Mouse (Mus musculus): ENCODE measurements around the gene Arhgef15. TPM values are rescaled to one million over a fixed set of nuclear protein-coding genes. Genes with fewer than 3 reads are reported as not detected.

Arhgef15 gene
- polyA plus RNA-seq, 1 experiment from 2014 or later: 8.9 TPM

GRCm38 (mm10) chr11:68953903-68954302 is 3.4 kb downstream of the Arhgef15 start:
- peak overlapping the region; percentile 55 for H3K9ac ChIP-seq (ENCODE audit: low read depth, low read length)
- ATAC-seq (replicated peaks; ENCODE audit: low FRiP score, low read depth) (no peak), DNase-seq (ENCODE audit: low spot score) (no peak)
- 17% methylated on average over 13 of the region's 13 CpGs for WGBS
- H3K4me1 ChIP-seq (replicated peaks; ENCODE audit: insufficient read depth, low read length): peaks cover 8% of the 10 kb centered on the region; the same call in 1 of the 2 replicates
- no peaks in the 10 kb centered on the region for H3K9me3 ChIP-seq (replicated peaks; ENCODE audit: low read length)
- no peak for TF ChIP-seq CTCF (IDR thresholded peaks at IDR 0.05; ENCODE audit: low read depth)
- no peaks in the 10 kb centered on the region for H3K36me3 ChIP-seq (ENCODE audit: insufficient read depth, low read length)
- H3K4me2 ChIP-seq (ENCODE audit: low read length): peak overlapping the region; percentile 65
- no peak overlapping the region for H3K27ac ChIP-seq
- H3K4me3 ChIP-seq (replicated peaks; ENCODE audit: low read depth, low read length): peak overlapping the region; percentile 34
- H3K27me3 ChIP-seq (ENCODE audit: insufficient read depth, low read length): 0 out of 2 replicates have a peak, but pooled peaks cover 6% of the 10 kb centered on the region

- Histone ChIP-seq H3K9ac (ENCODE audit: low read depth, low read length) (no peak overlapping the region), H3K4me2 (ENCODE audit: low read length) (peak overlapping the region; percentile 40), H3K27me3 (ENCODE audit: insufficient read depth, low read length) (no peaks in the 10 kb centered on the region), H3K9me3 (replicated peaks; ENCODE audit: low read length) (no peaks in the 10 kb centered on the region), H3K4me3 (replicated peaks; ENCODE audit: low read depth, low read length) (0 out of 2 replicates have a peak overlapping the region, but pooled peaks have one; percentile 2), H3K36me3 (ENCODE audit: insufficient read depth, low read length) (no peaks in the 10 kb centered on the region), H3K27ac (no peak overlapping the region), H3K4me1 (replicated peaks; ENCODE audit: insufficient read depth, low read length) (peaks cover 7% of the 10 kb centered on the region; the same call in 1 of the 2 replicates)
- DNase-seq (ENCODE audit: low spot score) (peak; percentile 31), ATAC-seq (replicated peaks; ENCODE audit: low FRiP score, low read depth) (no peak)
- 17% methylated on average over 12 of the region's 12 CpGs for WGBS
- no peak for TF ChIP-seq CTCF (IDR thresholded peaks at IDR 0.05; ENCODE audit: low read depth)
These were observed 9.7 kb downstream of the Arhgef15 start for GRCm38 (mm10) chr11:68947542-68947993.

GRCm38 (mm10) chr11:68946806-68947440 is 10.4 kb downstream of the Arhgef15 start:
- no peak for DNase-seq (ENCODE audit: low spot score)

GRCm38 (mm10) chr11:68946001-68946400 is 11.3 kb downstream of the Arhgef15 start:
- no peak for TF ChIP-seq CTCF (IDR thresholded peaks at IDR 0.05; ENCODE audit: low read depth)
- ATAC-seq (replicated peaks; ENCODE audit: low FRiP score, low read depth) (no peak), DNase-seq (ENCODE audit: low spot score) (no peak)
- Histone ChIP-seq H3K27me3 (ENCODE audit: insufficient read depth, low read length) (no peaks in the 10 kb centered on the region), H3K4me2 (ENCODE audit: low read length) (no peak overlapping the region), H3K4me3 (replicated peaks; ENCODE audit: low read depth, low read length) (no peak overlapping the region), H3K9ac (ENCODE audit: low read depth, low read length) (no peak overlapping the region), H3K36me3 (ENCODE audit: insufficient read depth, low read length) (no peaks in the 10 kb centered on the region), H3K4me1 (replicated peaks; ENCODE audit: insufficient read depth, low read length) (peaks cover 7% of the 10 kb centered on the region; the same call in 1 of the 2 replicates), H3K9me3 (replicated peaks; ENCODE audit: low read length) (no peaks in the 10 kb centered on the region), H3K27ac (no peak overlapping the region)
- 85% methylated on average over 4 of the region's 4 CpGs for WGBS

More at GRCm38 (mm10) chr11:68946806-68947440, 10.4 kb downstream of the Arhgef15 start:
- Histone ChIP-seq H3K27me3 (ENCODE audit: insufficient read depth, low read length) (no peaks in the 10 kb centered on the region), H3K4me1 (replicated peaks; ENCODE audit: insufficient read depth, low read length) (peaks cover 7% of the 10 kb centered on the region; the same call in 1 of the 2 replicates), H3K9ac (ENCODE audit: low read depth, low read length) (0 out of 2 replicates have a peak overlapping the region, but pooled peaks have one; percentile 9), H3K4me3 (replicated peaks; ENCODE audit: low read depth, low read length) (no peak overlapping the region), H3K4me2 (ENCODE audit: low read length) (peak overlapping the region; percentile 40), H3K36me3 (ENCODE audit: insufficient read depth, low read length) (no peaks in the 10 kb centered on the region), H3K9me3 (replicated peaks; ENCODE audit: low read length) (no peaks in the 10 kb centered on the region), H3K27ac (no peak overlapping the region)
- 20% methylated on average over 16 of the region's 16 CpGs for WGBS
- no peak; the same call in 1 of the 2 replicates for ATAC-seq (replicated peaks; ENCODE audit: low FRiP score, low read depth)
- TF ChIP-seq CTCF (IDR thresholded peaks at IDR 0.05; ENCODE audit: low read depth): no peak

DNA sequence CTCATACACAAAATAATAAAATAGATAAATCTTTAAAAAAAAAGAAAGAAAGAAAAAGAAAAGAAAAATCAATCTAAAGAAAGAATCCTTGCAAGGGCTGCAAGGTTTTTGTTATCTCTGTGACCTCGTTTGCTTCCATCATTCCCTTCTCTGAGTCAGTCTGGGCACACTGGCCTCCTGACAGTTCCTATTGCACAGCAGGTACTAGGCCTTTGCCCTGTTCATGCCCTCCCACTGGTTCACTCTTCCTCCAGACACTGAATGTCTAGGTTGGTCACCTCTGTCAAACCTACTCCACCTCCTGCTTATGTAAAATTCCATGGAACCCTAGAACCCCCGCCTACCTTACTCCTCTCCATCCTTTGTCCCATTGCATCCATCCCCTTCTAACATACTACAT is 12.0 kb downstream of the Arhgef15 start:
- H3K27me3 ChIP-seq (ENCODE audit: insufficient read depth, low read length): no peaks in the 10 kb centered on the region
- H3K4me2 ChIP-seq (ENCODE audit: low read length): no peak overlapping the region
- no peak for TF ChIP-seq CTCF (IDR thresholded peaks at IDR 0.05; ENCODE audit: low read depth)
- no peak overlapping the region for H3K9ac ChIP-seq (ENCODE audit: low read depth, low read length)
- H3K27ac ChIP-seq: no peak overlapping the region
- no peaks in the 10 kb centered on the region for H3K36me3 ChIP-seq (ENCODE audit: insufficient read depth, low read length)
- H3K9me3 ChIP-seq (replicated peaks; ENCODE audit: low read length): no peaks in the 10 kb centered on the region
- peaks cover 7% of the 10 kb centered on the region; the same call in 1 of the 2 replicates for H3K4me1 ChIP-seq (replicated peaks; ENCODE audit: insufficient read depth, low read length)
- ATAC-seq (replicated peaks; ENCODE audit: low FRiP score, low read depth) (no peak), DNase-seq (ENCODE audit: low spot score) (no peak)
- no peak overlapping the region for H3K4me3 ChIP-seq (replicated peaks; ENCODE audit: low read depth, low read length)
- WGBS: 88% methylated on average over 2 of the region's 2 CpGs

DNA sequence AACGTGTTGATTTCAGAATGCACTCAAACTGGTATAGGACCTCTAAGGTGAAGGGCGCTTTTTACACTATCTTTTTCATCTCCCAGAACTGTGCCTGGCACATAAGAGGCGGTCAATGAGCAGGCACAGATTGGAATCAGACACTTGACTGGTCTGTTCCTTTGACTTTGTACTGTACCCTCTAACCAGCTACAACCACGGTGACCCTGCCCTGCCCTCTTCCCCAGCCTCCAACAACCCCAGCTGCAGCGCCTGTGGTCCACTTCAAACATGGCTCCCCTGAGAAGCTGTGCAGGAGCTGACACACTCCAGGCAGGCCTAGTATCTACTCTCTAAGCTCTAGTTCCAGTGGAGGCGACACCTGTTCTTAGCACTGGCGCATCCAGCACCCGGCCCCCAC is 14.5 kb downstream of the Arhgef15 start:
- DNase-seq (ENCODE audit: low spot score) (no peak), ATAC-seq (replicated peaks; ENCODE audit: low FRiP score, low read depth) (no peak)
- H3K4me2 ChIP-seq (ENCODE audit: low read length): no peak overlapping the region
- H3K9me3 ChIP-seq (replicated peaks; ENCODE audit: low read length): no peaks in the 10 kb centered on the region
- no peak overlapping the region for H3K4me3 ChIP-seq (replicated peaks; ENCODE audit: low read depth, low read length)
- WGBS: 82% methylated on average over 8 of the region's 8 CpGs
- no peak overlapping the region for H3K9ac ChIP-seq (ENCODE audit: low read depth, low read length)
- H3K27me3 ChIP-seq (ENCODE audit: insufficient read depth, low read length): no peaks in the 10 kb centered on the region
- no peaks in the 10 kb centered on the region for H3K36me3 ChIP-seq (ENCODE audit: insufficient read depth, low read length)
- peak overlapping the region; percentile 31; the same call in 1 of the 2 replicates for H3K27ac ChIP-seq
- H3K4me1 ChIP-seq (replicated peaks; ENCODE audit: insufficient read depth, low read length): peaks cover 7% of the 10 kb centered on the region; the same call in 1 of the 2 replicates
- no peak for TF ChIP-seq CTCF (IDR thresholded peaks at IDR 0.05; ENCODE audit: low read depth)
